Mouse (Mus musculus) bone marrow macrophage, adult 2 months (primary cell): ENCODE measurements at regions not wholly inside any gene's neighbourhood (a gene's known extent, or its start where the extent isn't known, plus 50 kb on each side); places are given as distances from the start of the nearest gene placed in this dataset.

ENCODE experiments used
- CTCF ChIP-seq: IDR thresholded peaks from 2 replicates; pipeline ENCODE4 v1.5.1; 2012; ENCODE audit warnings: low read depth, mild to moderate bottlenecking, low read length, moderate library complexity
- POLR2A ChIP-seq: IDR thresholded peaks from 2 replicates; pipeline ENCODE4 v1.6.1; 2012; ENCODE audit warnings: mild to moderate bottlenecking, low read depth, low read length, borderline replicate concordance

DNA sequence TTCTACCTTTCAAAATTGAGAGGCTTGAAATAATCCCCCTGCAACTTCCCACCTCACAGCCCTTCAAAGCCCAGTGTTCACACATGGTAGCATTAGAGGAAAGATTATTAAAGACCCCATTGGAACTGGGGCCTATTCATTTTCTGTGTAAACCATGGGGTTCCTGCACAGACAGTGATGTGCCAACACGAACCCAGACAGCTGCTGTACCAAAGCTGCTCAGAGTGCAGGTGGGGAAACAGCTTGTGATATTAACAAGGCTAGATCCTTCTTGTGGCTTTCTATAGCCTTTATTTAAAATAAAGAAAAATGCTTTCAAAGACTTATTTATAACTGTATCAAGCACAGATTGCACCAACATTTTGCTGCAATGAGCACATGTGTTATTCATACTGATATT is 1174.5 kb upstream of the Tenm2 start:
- no peak for TF ChIP-seq CTCF
- no peak for TF ChIP-seq POLR2A
